Mouse (Mus musculus) gastrocnemius, postnatal 4 days (tissue): ENCODE data around the gene Rgs17. TPM values are rescaled to one million over a fixed set of nuclear protein-coding genes. Genes with fewer than 3 reads are reported as not detected.

Experiments used
- total RNA-seq, 2 experiments: library from RNA; stranded (reverse); gene quantifications; 2 replicates each; pipeline ENCODE4 v1.2.3; 2021

Gene Rgs17
- total RNA-seq, 2 experiments from 2014 or later: 0.31 to 0.37 TPM

Other genes with a start within 250 kb of the Rgs17 start
- gene Fbxo5, start 116.8 kb downstream of the Rgs17 start, total RNA-seq: 10 to 100 TPM in 1 of 2 experiments, 1 to 10 TPM in 1; 9.9 to 10.5 TPM
- gene Mtrf1l, start 98.5 kb downstream of the Rgs17 start, total RNA-seq: 10 to 100 TPM in 1 of 2 experiments, 1 to 10 TPM in 1; 9.6 to 10.1 TPM